Mouse (Mus musculus) testis, adult 2 months (tissue): ENCODE measurements around the gene Snrpa1. TPM values are rescaled to one million over a fixed set of nuclear protein-coding genes. Genes with fewer than 3 reads are reported as not detected.

ENCODE experiments used
- H3K27ac ChIP-seq: fragments of 200-500 bp; 2 replicates; pipeline ENCODE4 v1.5.1; 2012; ENCODE audit warnings: low read depth, low read length; ENCODE audit not compliant: control insufficient read depth, insufficient read depth
- H3K27me3 ChIP-seq: fragments of 200-500 bp; 2 replicates; pipeline ENCODE4 v1.6.1; 2012; ENCODE audit warnings: mild to moderate bottlenecking, low read length, moderate library complexity; ENCODE audit not compliant: control insufficient read depth, insufficient read depth
- H3K36me3 ChIP-seq: fragments of 200-500 bp; 2 replicates; pipeline ENCODE4 v1.6.1; 2012; ENCODE audit warnings: mild to moderate bottlenecking, low read length; ENCODE audit not compliant: control insufficient read depth, insufficient read depth
- H3K4me1 ChIP-seq: fragments of 200-500 bp; 2 replicates; pipeline ENCODE4 v1.6.1; 2012; ENCODE audit warnings: low read length; ENCODE audit not compliant: control insufficient read depth, insufficient read depth
- H3K4me3 ChIP-seq: fragments of 200-500 bp; 2 replicates; pipeline ENCODE4 v1.5.1; 2012; ENCODE audit warnings: low read depth, mild to moderate bottlenecking, low read length, moderate library complexity, mixed read lengths; ENCODE audit not compliant: control insufficient read depth
- CTCF ChIP-seq: fragments of 200-500 bp; IDR thresholded peaks from 2 replicates; pipeline ENCODE4 v1.5.1; 2012; ENCODE audit warnings: low read depth, mild to moderate bottlenecking, inconsistent platforms, low read length, moderate library complexity; ENCODE audit not compliant: control insufficient read depth, insufficient read depth, insufficient replicate concordance
- POLR2A ChIP-seq: fragments of 200-500 bp; IDR thresholded peaks from 2 replicates; pipeline ENCODE4 v1.6.1; 2012; ENCODE audit warnings: low read depth, mild to moderate bottlenecking, inconsistent platforms, low read length, moderate library complexity; ENCODE audit not compliant: control insufficient read depth
- polyA plus RNA-seq: library from polyadenylated mRNA; depleted of rRNA; stranded (reverse); fragments of >200 nt; gene quantifications from 2 replicates; pipeline ENCODE4 v1.2.3, GENCODE M21; 2012

The Snrpa1 gene
- polyA plus RNA-seq, 1 experiment, result 48.6 TPM

GRCm38 (mm10) chr7:66083757-66084156 is 25.0 kb downstream of the Snrpa1 start:
- Histone ChIP-seq H3K4me1 (no peaks in the 10 kb centered on the region; the same call in 1 of the 2 replicates), H3K27ac (no peak overlapping the region), H3K4me3 (no peak overlapping the region), H3K36me3 (peaks cover 10% of the 10 kb centered on the region), H3K27me3 (no peaks in the 10 kb centered on the region)
- no peak for TF ChIP-seq CTCF
- no peak for TF ChIP-seq POLR2A

GRCm38 (mm10) chr7:66084546-66084945 is 25.7 kb downstream of the Snrpa1 start:
- Histone ChIP-seq H3K27me3 (no peaks in the 10 kb centered on the region), H3K27ac (no peak overlapping the region), H3K4me3 (no peak overlapping the region), H3K36me3 (peaks cover 10% of the 10 kb centered on the region), H3K4me1 (no peaks in the 10 kb centered on the region; the same call in 1 of the 2 replicates)
- TF ChIP-seq POLR2A (no peak), CTCF (no peak)

GRCm38 (mm10) chr7:66087652-66088051 is 28.8 kb downstream of the Snrpa1 start:
- no peak overlapping the region for H3K4me3 ChIP-seq
- peaks cover 12% of the 10 kb centered on the region for H3K36me3 ChIP-seq
- TF ChIP-seq CTCF, result no peak
- no peak for TF ChIP-seq POLR2A
- H3K27me3 ChIP-seq, result no peaks in the 10 kb centered on the region
- H3K27ac ChIP-seq, result no peak overlapping the region
- H3K4me1 ChIP-seq, result no peaks in the 10 kb centered on the region

GRCm38 (mm10) chr7:66088077-66088476 is 29.3 kb downstream of the Snrpa1 start:
- Histone ChIP-seq H3K27me3 (no peaks in the 10 kb centered on the region), H3K4me1 (no peaks in the 10 kb centered on the region), H3K36me3 (peaks cover 12% of the 10 kb centered on the region), H3K4me3 (no peak overlapping the region), H3K27ac (no peak overlapping the region)
- TF ChIP-seq POLR2A (no peak), CTCF (no peak)

- Histone ChIP-seq H3K27ac (no peak overlapping the region), H3K4me3 (no peak overlapping the region), H3K36me3 (peaks cover 5% of the 10 kb centered on the region), H3K4me1 (no peaks in the 10 kb centered on the region), H3K27me3 (no peaks in the 10 kb centered on the region)
- TF ChIP-seq CTCF (no peak), POLR2A (no peak)
These were observed 31.9 kb downstream of the Snrpa1 start for GRCm38 (mm10) chr7:66090676-66091190.

- TF ChIP-seq POLR2A, result no peak
- TF ChIP-seq CTCF, result no peak
- H3K4me3 ChIP-seq, result no peak overlapping the region
- H3K27ac ChIP-seq, result no peak overlapping the region
- H3K36me3 ChIP-seq, result peaks cover 4% of the 10 kb centered on the region
- H3K27me3 ChIP-seq, result no peaks in the 10 kb centered on the region
- no peaks in the 10 kb centered on the region for H3K4me1 ChIP-seq
These were observed 32.8 kb downstream of the Snrpa1 start for GRCm38 (mm10) chr7:66091553-66091952.

- TF ChIP-seq CTCF (no peak), POLR2A (no peak)
- H3K36me3 ChIP-seq, result peaks cover 1% of the 10 kb centered on the region; the same call in 1 of the 2 replicates
- no peak overlapping the region for H3K27ac ChIP-seq
- H3K4me1 ChIP-seq, result no peaks in the 10 kb centered on the region
- H3K27me3 ChIP-seq, result no peaks in the 10 kb centered on the region
- no peak overlapping the region for H3K4me3 ChIP-seq
These were observed 33.9 kb downstream of the Snrpa1 start for GRCm38 (mm10) chr7:66092656-66093055.
